Mouse (Mus musculus) embryonic fibroblast, embryonic 13.5 days (primary cell): Measurements from ENCODE around the gene Zhx3.

ENCODE experiments used
- CTCF ChIP-seq: IDR thresholded peaks from 2 replicates; pipeline ENCODE4 v1.5.1; 2011; ENCODE audit warnings: mild to moderate bottlenecking, control low read depth, low read length, moderate library complexity, borderline replicate concordance; ENCODE audit not compliant: insufficient read depth
- POLR2A ChIP-seq: IDR thresholded peaks from 2 replicates; pipeline ENCODE4 v1.6.1; 2011; ENCODE audit warnings: low read depth, mild to moderate bottlenecking, control low read depth, low read length, moderate library complexity

DNA sequence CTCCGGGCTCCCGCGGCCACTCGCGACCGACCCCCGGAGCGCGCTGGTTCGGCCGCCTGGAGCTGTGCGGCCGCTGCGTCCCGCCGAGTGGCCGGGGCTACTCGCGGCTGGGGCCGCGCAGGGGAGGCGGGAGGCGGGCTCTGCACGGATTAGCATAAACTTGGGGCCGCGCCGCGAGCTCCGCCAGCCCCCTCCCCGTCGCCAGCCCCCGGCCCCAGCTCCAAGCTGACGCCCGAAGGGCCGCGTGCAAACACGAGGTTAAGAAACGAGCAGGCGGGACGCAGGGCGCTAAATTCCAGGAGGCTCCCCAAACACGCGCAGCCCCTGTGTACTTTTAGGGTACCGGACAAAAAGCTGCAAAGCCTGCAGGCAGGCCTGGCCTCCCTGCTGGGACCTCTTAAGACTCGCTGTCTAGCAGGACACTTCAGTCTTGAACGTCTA lies 39.5 kb upstream of the Zhx3 start, which contains the start of gene Emilin3:
- TF ChIP-seq CTCF (no peak), POLR2A (no peak)
